Mouse (Mus musculus) T-helper 2 cell (primary cell): ENCODE data around the gene Prr29.
"Not testable (repeated sequence)": the region's sequence is repeated elsewhere in the genome, so short reads cannot be mapped to it uniquely, and the experiment has no call there.

Experiments
- in situ Hi-C: fragments of 300-600 bp; cut with MboI, MseI; formaldehyde crosslinking; loops from one replicate; pipeline ENCODE4 v1.15.1; 2025; ENCODE audit warnings: high pct_unique_total_duplicates

The Prr29 gene

DNA sequence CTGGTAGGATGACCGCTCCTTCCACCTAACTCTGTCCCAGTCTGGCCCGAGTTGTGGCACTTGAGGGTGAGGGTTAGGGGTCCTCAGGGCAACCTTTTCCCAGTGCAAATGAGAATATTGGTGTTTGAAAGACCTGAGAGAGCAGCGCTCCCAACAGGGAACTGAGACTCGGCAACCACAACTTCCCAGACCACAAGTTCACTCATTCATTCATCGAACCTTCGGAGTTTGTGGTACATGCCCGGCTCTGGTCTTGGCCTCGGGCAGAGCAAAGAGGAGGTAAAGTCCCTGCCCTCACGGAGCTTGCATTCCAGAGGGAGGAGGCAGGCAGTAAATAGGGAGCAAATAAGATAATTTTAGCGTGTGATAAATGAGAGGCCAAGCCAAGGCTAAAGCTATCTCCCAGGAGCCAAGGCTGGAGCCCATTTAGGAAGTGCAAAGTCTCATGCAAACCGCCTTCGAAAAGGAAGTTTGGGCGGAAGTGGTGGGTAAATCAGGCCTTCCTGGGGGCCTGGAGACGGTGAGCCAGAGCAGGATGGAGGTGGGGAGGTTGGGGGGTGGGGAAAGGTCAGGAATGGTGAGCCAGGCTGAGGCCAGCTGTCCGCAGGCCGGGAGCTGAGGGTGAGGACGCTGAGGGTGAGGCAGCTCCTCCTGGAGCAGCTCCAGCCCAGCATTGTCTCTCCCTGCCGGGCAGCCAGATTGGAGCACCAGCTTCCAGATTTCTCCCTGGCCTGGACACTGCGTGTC lies 9.7 kb upstream of the Prr29 start:
- in situ Hi-C loops = no loop called here

DNA sequence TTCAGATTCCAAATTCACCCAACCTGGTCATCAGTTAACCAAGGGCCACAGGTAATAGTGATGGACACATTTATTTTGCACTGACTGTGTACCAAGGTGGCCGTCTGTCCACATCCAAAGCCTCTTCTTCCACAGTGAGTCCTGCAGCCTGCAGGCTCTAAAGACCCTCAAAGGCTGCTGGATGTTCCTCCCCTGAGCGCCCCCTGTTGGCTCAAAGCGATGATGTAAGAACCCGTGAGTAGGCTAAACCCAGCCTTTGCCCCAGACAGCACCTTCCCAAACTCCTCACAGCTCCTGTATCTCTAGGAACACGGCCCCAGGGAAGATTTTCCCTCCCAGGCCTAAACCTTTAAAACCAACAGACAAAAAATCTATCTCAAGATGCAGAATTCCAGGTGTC lies 5.9 kb upstream of the Prr29 start:
- in situ Hi-C loops = no loop called here

DNA sequence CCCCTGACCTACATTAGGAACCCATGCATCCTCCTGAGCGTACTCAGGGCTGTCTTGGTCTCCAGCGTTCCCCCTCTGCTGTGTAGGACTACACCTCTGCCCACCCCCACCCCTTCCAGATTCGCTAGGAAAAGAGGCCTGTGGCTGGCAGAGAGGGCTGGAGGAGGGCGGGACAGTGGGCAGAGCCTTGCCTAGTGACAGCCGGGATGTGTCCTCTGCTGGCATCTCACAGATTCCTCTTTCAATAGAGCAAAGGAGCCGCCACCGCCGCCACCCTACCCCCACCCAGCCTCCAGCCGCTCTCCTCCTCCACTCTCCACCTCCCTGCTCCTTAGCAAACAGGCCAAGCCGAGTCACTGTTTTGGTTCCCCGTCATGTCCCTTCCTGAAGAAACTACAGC lies 560 bp upstream of the Prr29 start:
- in situ Hi-C loops = no loop called here

DNA sequence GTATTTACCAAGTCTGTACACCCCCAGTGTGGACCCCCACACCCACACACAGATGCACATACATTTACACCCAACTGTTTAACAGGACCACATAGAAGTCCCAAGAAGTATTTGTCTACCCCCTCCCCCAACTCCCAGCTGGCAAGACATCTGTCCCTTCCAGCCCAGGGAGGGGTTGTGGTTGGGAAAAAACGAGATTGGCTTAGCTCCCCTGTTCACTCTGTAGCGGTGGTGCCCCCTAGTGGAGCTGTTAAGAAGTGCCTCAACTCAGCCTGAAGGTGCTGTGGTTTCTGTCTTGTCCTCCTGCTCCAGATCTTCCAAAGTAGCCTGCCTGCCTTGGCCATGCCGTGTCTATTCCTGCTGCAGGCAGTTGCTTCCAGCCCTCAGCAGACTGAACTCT lies 1.0 kb downstream of the Prr29 start:
- in situ Hi-C loops = no loop called here

DNA sequence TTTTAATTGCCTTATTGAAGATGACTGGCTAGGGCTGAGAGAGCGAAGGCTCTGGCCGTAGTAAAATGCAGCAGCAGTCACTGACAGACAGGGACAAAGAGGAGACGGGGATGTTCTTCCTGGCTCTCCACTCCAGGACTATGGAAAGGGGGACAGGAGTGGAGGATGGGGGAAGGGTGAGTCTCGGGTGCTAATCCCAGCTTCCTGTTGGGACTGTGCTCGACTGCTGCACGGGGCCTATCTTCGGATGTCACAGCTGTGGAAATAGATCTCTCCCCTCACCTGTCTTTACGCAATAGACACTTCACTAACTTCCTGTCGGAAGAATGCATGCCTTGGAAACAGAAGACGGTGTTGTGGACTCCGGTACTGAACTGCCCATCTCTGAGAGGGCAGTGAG lies 8.7 kb downstream of the Prr29 start:
- in situ Hi-C loops = no loop called here

DNA sequence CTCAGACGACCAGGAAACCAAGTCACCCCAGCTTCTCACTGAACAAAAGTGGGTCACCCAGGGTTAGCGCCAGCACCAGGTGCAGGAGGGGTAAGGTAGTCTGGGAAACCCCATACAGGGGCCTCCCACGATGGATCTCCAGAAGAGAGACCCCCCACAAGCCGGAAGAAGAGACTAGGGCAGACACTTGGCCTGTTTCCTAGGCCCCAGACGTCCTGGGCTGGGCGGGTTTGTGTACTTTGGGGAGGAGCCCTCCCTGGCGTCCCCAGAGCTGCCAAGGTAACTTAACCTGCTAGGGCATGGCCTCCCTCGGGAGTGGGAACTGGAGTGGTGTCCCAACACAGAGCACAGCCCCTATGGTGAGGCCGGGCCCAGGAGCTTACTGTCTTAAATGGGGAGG lies 9.3 kb downstream of the Prr29 start:
- in situ Hi-C loops = no loop called here

DNA sequence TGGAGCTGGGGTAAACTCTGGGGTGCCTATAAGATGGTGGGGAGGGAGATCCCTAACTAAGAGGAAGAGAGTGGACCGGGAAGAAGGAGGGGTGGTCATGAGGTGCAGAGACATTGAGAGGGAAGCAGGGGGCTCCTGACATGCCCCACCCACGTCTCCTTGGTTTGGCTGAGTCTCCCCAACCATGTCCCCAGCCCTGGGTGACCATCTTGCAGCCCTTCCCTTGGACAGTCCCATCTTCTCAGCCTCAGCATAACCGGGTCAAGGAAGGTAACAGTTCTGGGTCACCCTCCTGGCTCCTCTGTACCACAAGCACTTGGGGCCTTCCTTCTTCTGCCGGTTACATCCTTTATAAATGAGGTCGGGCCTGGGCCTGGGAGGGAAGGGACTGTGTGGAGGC lies 9.7 kb downstream of the Prr29 start:
- in situ Hi-C loops = loop anchor here (5.0 kb wide), 1 partner anchor 43 kb away; no protein-coding TSS in a partner anchor

DNA sequence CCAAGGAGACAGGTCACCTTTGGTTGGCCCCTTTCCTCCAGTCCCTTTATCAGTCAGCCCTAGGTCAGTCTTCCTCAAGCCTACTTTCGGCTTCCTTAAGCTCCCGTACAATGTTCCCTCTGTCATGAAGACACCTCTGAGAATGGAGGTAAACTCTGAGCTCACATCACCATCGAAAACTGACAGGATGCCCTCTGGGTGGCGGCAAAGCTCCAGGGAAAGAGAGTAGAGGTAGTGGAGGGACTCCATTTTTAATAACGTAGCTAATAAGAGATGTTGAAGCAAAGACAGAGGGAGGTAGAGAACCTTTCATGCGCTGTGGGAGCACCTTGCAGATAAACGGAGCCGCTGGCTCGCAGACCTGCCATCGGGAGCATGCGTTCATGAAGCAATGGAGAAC lies 15.7 kb downstream of the Prr29 start:
- in situ Hi-C loops = no loop called here

DNA sequence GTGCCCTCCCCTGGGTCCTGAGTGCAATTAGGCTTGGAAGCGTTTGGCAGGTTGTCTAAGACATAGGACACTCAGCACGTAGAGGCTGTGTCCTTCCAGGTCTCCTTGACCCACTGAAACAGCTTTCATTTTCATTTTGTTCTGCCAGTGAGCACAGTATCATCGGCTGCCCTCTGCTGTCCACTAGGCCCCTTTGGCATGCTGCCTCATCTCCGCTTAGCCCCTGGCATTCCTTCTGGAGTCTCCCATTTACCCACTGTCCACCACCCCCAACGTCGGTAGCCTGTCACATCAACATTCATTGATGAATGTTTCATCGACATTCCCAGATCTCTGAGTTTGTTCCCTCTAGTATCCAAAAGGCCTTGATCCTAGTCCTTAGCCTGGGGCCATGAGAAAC lies 16.6 kb downstream of the Prr29 start:
- in situ Hi-C loops = no loop called here

DNA sequence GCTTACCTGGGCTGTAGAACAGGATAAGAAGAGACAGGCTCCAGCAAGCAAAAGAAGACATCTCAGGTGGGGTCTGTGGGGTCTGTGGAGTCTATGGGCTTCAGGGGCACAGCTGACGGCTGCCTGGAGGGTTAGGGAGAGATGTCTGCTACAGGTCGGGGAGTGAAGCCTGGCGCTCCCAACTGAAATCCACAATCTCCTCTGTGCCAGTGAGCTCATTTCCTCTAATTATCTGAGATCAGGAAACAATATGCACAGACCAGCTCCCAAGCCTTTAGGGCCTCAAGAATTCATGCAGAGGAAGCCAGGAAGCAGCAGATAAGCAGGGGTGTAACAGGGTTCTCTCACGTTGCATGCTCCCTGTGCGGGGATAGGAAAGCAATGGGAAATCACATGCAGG lies 17.2 kb downstream of the Prr29 start:
- in situ Hi-C loops = no loop called here

DNA sequence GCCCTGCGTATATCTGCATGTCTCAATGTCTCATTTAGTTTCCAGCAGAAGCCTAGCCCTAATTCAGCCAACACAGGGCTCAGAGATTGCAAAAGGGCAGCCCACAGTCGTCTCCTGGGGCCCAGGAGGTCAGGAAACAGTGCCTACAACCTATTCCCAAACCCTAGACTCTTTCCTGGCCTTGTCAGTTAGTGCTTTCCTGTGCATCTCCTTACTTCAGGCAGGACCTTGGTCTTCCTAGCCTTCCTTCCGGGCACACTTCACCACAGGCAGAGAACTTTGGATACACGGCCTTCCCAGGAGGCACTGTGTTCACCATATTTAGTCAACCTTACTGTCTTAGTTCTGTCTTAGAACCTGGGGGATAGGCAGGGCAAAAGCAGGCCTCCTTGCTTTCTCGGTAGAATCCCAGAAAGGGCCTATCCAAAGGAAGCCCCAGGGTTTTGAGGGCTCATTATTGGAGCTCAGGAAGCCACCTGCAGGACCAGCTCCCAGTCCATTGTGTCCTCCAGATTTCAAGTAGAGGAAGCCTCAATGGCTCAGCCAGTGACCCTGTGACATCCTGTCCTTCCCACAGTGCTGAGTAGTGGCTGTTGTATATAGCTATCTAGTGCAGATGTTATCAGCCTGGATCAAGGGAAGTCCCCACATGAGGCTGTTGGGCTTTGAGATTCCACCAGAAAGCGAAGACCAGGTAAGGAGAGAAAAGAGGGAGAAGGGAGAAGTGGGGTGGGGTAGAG lies 17.9 kb downstream of the Prr29 start:
- in situ Hi-C loops = no loop called here

DNA sequence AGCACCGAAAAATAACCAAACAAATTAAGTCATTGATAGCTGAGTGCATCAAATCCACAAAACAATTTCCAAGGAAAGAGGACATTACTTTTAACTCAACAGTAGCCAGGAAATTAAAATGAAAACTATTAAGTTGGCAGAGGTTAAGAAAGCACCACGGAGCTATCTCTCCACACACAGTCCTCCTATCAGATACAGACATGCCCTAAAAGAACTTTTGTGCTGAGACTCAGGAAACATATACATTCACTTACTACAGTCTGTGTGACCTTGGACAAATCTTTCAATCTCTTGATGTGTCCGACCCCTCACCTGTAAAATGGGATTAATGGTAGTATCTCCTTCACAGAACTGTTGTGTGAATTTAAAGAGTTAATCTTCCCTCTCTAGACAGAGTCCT lies 21.1 kb downstream of the Prr29 start:
- in situ Hi-C loops = no loop called here

DNA sequence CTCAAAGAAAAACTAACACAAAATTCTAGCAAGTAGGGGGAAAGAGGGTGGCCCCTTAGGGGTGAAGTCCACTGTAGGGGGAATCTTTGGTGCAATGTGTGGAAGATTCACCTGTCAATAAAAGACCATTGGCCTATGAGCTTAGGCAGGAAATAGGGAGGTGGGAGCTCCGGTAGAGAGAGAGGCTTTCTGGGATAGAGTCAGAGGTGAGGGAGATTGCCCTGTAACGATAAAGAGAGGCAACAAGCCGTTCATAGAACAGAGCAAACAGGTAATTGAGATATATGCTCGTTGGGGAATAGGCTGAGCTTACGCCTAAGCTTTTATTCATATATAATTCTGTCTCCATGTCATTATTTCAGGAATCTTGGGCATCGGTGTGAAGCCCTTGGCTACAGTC lies 21.7 kb downstream of the Prr29 start:
- in situ Hi-C loops = no loop called here

DNA sequence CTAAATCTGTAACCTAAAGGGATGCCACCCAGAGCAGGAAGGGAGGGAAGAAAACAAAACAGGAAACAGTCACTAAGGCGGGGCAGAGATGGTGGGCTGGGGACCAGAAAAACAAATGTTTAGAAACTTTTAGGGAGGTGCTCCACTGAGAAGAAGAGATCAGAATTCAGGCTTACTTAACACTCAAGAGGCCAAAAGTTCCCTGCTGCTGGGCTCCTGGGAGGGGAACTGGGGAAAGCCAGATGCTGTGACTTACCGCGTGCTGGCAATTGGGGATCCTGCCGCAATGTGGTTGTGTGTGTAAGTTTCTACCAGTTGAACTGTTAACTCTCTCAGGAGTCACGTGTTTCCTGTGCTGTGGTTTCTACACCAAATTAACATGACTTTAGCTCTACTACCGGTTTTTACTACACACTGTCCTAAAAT lies 22.5 kb downstream of the Prr29 start, which contains the start of gene Icam2:
Icam2 (minus strand) TSS at position 285 of the 426 bp plus-strand sequence.
- in situ Hi-C loops = no loop called here

DNA sequence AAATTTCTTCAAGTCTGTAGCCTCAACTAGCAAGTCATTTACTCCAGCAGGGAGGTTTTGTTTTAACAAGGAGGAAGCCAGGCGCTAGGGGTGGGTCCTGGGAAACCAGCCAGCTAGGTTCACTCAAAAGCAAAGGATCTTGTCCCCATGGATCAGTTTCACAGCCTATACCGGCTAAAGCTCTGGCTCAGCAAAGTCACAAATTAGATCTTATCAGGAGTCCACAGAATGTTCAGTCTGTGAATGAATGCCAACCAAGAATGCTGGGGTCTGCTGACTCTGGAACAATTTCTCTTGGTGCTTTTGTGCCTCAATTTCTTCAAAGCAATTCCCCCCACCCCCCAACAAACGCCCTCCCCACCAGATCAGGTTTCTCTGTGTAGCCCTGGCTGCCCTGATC lies 24.3 kb downstream of the Prr29 start:
- in situ Hi-C loops = no loop called here

DNA sequence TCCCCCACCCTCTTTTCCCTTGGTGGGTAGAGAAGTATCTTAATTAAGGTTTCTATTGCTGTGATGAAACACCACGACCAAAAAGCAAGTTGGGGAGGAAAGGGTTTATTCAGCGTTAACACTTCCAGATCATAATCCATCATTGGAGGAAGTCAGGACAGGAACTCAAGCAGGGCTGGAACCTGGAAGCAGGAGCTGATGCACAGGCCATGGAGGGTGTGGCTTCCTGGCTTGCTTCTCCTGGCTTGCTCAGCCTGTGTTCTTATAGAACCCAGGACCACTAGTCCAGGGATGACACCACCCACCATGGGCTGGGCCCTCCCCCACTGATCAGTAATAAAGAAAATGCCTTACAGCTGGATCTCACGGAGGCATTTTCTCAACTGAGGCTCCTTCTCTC lies 25.5 kb downstream of the Prr29 start:
- in situ Hi-C loops = no loop called here

DNA sequence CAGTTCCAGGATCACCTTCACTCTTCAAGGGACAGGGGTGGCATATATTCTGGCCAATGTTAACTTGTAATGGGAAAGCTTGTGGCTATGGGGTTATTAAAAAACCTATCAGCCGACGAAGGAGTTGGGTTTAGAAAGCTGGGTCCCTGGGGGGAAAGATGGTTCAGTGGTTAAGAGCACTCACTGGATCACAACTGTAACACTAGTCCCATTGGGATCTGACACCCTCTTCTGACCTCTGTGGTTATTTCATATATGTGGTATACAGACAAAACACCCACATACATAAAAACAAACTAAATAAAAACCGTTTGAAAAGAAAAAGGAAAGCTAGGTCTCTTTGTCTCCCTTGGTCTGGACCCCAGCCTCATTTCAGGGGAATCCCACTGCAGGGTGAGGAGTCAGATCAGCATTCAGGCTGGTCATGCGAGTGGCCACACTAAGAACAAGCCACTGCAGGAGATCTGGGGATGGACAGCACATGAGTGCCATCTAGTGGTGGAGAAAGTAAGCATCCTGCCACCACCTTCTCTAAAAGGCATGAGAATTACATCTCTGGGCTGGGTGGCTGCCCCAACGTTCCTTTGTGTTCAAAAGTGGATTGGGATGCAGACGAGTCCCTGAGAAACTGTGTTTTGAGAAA lies 26.4 kb downstream of the Prr29 start:
- in situ Hi-C loops = no loop called here

DNA sequence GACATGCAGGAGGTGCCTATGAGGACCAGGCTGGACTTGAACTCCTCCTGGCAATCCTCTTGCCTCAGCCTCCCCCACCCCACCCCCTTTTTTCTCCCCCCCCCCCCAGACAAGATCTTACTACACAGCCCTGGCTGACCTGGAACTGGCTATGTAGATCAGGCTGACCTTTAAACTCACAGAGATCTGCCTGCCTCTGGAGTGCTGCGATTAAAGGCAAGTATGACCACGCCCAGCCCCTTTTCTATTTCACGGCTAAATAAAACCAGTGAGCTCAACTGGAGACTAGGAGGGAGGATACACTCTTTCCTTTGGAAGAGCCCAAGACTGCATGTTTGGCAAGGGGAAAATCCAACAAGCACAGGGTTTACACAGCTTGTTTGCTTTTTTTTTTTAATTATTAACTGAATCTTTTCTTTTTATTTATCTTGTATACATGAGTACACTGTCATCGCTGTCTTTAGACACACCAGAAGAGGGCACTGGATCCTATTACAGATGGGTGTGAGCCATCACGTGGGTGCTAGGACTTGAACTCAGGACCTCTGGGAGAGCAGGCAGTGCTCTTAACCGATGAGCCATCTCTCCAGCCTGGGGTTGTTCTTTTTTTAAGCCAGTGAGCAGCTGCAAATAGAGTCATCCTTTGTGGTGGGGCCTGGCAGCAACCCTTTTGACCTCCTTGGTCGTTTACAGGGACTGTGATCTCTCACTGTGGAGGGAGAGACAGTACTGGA lies 27.5 kb downstream of the Prr29 start:
- in situ Hi-C loops = no loop called here

DNA sequence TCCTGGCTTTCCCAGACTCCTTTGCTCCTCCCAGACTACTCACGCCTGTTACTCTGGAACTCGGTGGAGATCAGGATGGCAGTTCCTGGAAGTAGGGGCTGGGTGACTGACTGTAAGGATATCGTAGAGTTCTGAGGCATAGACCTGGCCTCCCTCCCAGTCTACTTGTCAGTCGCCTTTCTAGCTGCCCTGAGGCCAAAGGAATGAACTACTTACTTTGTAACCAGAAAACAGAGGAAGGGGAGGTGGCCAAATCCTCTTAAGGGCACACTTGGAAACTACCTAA lies 28.0 kb downstream of the Prr29 start:
- in situ Hi-C loops = no loop called here

DNA sequence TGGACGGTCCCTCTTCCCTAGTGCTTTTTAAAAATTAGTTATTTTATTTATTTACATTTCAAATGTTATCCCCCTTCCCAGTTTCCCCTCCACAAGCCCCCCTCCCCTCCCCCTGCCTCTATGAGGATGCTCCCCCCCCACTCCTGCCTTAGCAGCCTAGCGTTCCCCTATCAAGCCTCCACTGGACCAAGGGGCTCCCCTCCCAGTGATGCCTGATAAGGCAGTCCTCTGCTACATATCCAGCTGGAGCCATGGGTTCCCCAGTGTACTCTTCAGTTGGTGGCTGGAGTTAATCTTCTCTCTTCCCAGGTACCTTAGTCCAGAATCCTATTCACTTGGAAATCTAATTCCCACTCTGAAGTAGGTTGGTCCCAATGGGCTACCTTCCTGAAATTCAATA lies 28.8 kb downstream of the Prr29 start:
- in situ Hi-C loops = not testable (repeated sequence)

DNA sequence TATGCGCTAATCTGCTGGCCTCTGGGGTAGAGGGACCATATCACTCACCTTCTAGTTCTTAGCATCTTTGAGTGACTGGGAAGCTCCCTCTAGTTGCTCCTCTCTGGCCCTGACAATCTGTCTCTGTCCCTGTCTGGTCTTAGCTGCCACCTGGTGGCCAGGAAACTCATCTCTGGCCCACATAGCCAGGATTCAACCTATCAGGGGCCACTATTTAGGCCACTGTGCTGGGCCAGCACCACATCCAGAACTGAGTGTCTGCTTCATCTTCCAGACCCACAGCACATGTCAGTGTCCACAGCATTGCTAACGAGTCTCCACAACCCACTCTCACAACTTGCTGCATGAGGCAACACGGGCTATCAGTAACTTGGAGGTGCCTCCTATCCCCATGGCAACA lies 32.4 kb downstream of the Prr29 start:
- in situ Hi-C loops = no loop called here

DNA sequence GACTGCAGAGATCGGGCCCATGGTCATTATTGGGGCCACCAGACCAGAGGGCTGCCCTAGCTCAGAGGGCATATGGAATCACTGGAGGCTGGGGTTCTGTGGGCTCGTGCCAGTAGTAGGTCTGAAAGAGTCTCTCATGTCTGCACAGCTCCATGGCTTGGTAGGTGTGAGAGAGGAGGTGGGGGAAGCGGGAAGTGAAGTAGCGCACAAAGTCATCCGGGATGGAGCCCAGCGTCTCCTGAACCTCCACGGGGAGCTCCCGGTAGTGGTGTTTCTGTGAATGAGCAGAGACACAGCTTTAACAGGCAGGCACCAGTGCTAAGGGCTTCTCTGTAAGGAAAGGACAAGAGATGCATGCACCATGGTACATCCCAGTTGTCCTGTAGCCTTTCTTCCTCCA lies 33.2 kb downstream of the Prr29 start:
- in situ Hi-C loops = no loop called here
